Mouse (Mus musculus) forebrain, embryonic 14.5 days (tissue): Measurements from ENCODE around the gene Hnf4a. TPM values are rescaled to one million over a fixed set of nuclear protein-coding genes. Genes with fewer than 3 reads are reported as not detected.
"Not testable (repeated sequence)": the region's sequence is repeated elsewhere in the genome, so short reads cannot be mapped to it uniquely, and the experiment has no call there.

Experiments
- ATAC-seq: fragments of 200-750 bp; cut with Nextera tagmentation; 2 replicates; pipeline ENCODE4 v1.8.0; 2017; ENCODE audit warnings: mild to moderate bottlenecking, moderate library complexity
- DNase-seq: peaks from one replicate; pipeline ENCODE4 v3.0.0-alpha.2; 2015; ENCODE audit warnings: low spot score
- H3K27ac ChIP-seq: fragments of 300-500 bp; sonication (generic); 2 replicates; pipeline ENCODE4 v1.5.1; 2014; ENCODE audit warnings: low read depth, mild to moderate bottlenecking, control low read depth, low read length, moderate library complexity
- H3K27me3 ChIP-seq: fragments of 300-500 bp; sonication (generic); replicated peaks from 2 replicates; pipeline ENCODE4 v1.6.1; 2014; ENCODE audit warnings: low read length, control low read depth, mixed read lengths; ENCODE audit not compliant: control insufficient read depth, insufficient read depth
- H3K36me3 ChIP-seq: fragments of 300-500 bp; sonication (generic); 2 replicates; pipeline ENCODE4 v1.6.1; 2014; ENCODE audit warnings: low read length, control low read depth; ENCODE audit not compliant: control insufficient read depth, insufficient read depth
- H3K4me1 ChIP-seq: fragments of 300-500 bp; sonication (generic); 2 replicates; pipeline ENCODE4 v1.6.1; 2014; ENCODE audit warnings: antibody characterized with exemption, low read length, control low read depth; ENCODE audit not compliant: control insufficient read depth, insufficient read depth
- H3K4me2 ChIP-seq: fragments of 300-500 bp; sonication (generic); 2 replicates; pipeline ENCODE4 v1.6.1; 2014; ENCODE audit warnings: mild to moderate bottlenecking, control low read depth, low read length
- H3K4me3 ChIP-seq: fragments of 300-500 bp; sonication (generic); 2 replicates; pipeline ENCODE4 v1.5.1; 2014; ENCODE audit warnings: low read depth, low read length, control low read depth
- H3K9ac ChIP-seq: fragments of 300-500 bp; sonication (generic); 2 replicates; pipeline ENCODE4 v1.6.1; 2014; ENCODE audit warnings: mild to moderate bottlenecking, low read length, control low read depth, moderate library complexity
- H3K9me3 ChIP-seq: fragments of 300-500 bp; sonication (generic); replicated peaks from 2 replicates; pipeline ENCODE4 v1.6.1; 2016; ENCODE audit warnings: low read length, control low read depth, mixed read lengths; ENCODE audit not compliant: control insufficient read depth
- WGBS: fragments of 180-500 bp; shearing (Covaris S2); extraction: QIAGEN DNeasy Blood & Tissue Kit; methylation state at CpG from one replicate; pipeline ENCODE4 v1.1.7; 2014; 5-methylcytosine and 5-hydroxymethylcytosine counted together
- polyA plus RNA-seq: library from polyadenylated mRNA; unstranded; fragments of >200 nt; fragmentation: Nextera tagmentation; extraction: Ambion mirVana; gene quantifications from 2 replicates; pipeline ENCODE4 v1.2.1, GENCODE M21; 2014

The Hnf4a gene
- polyA plus RNA-seq, 1 experiment from 2014 or later = not detected

DNA sequence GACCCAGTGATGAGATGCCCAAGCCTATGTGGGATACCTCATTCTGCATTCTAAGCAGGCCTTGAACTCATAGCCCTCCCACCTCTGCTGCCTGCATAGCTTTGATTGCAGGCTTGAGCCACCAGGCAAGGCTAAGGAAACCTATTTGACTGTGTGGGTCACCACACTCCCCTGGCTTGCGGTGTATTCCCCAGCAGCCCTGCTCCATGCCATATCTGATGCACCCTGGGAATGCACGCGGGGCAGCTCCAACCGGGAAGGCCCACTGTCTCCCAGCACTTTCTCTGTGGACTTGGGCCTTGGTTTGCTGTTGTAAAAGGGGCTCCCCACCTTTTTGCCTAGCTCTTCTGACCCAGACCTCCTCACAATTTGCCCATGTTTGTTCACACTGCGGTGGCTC is 106.6 kb downstream of the Hnf4a start:
- DNase-seq = no peak
- H3K36me3 ChIP-seq = peaks cover 79% of the 10 kb centered on the region

DNA sequence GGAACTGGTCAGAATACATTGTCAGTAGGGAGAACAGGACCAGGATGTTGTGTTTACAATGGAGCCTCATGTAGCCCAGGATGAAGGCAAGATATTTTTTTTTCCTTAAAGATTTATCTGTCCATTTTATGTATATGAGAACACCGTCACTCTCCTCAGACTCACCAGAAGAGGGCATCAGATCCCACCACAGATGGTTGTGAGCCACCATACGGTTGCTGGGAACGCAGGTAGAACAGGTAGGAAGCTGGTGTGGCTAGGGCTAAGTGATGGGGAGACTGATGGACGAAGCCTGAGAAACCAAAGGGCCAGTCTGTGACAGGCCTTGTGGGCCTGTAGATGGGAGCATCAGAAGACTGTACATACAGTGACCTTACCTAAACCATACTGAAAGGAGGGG is 107.4 kb downstream of the Hnf4a start:
- Histone ChIP-seq H3K27ac (no peak overlapping the region), H3K27me3 (no peaks in the 10 kb centered on the region), H3K4me1 (no peaks in the 10 kb centered on the region), H3K9ac (no peak overlapping the region), H3K9me3 (no peaks in the 10 kb centered on the region), H3K36me3 (peaks cover 87% of the 10 kb centered on the region), H3K4me3 (no peak overlapping the region), H3K4me2 (no peak overlapping the region)
- 89% methylated on average over 4 of the region's 4 CpGs for WGBS
- DNase-seq (no peak), ATAC-seq (no peak)

More for the DNA sequence above, 106.6 kb downstream of the Hnf4a start:
- H3K4me1 ChIP-seq = no peaks in the 10 kb centered on the region
- no peaks in the 10 kb centered on the region for H3K27me3 ChIP-seq
- H3K4me2 ChIP-seq = no peak overlapping the region
- H3K4me3 ChIP-seq = no peak overlapping the region
- 100% methylated on average over 5 of the region's 5 CpGs for WGBS
- no peaks in the 10 kb centered on the region for H3K9me3 ChIP-seq
- H3K9ac ChIP-seq = no peak overlapping the region
- H3K27ac ChIP-seq = no peak overlapping the region
- ATAC-seq = no peak

- Histone ChIP-seq H3K9ac (no peak overlapping the region), H3K4me3 (no peak overlapping the region), H3K27me3 (no peaks in the 10 kb centered on the region), H3K36me3 (peaks cover 88% of the 10 kb centered on the region), H3K27ac (no peak overlapping the region), H3K9me3 (no peaks in the 10 kb centered on the region), H3K4me2 (no peak overlapping the region), H3K4me1 (no peaks in the 10 kb centered on the region)
- 94% methylated on average over 9 of the region's 9 CpGs for WGBS
- ATAC-seq (no peak), DNase-seq (no peak)
Measured at GRCm38 (mm10) chr2:163615401-163615800, 108.8 kb downstream of the Hnf4a start.

GRCm38 (mm10) chr2:163615906-163616651 is 109.5 kb downstream of the Hnf4a start:
- Histone ChIP-seq H3K27me3 (no peaks in the 10 kb centered on the region), H3K4me3 (no peak overlapping the region), H3K4me2 (no peak overlapping the region), H3K9ac (no peak overlapping the region), H3K4me1 (no peaks in the 10 kb centered on the region), H3K36me3 (peaks cover 90% of the 10 kb centered on the region), H3K27ac (no peak overlapping the region), H3K9me3 (no peaks in the 10 kb centered on the region)
- ATAC-seq (no peak), DNase-seq (no peak)
- WGBS = 91% methylated on average over 4 of the region's 4 CpGs

GRCm38 (mm10) chr2:163616652-163617227 is 110.1 kb downstream of the Hnf4a start:
- ATAC-seq = no peak
- Histone ChIP-seq H3K27ac (no peak overlapping the region), H3K9me3 (no peaks in the 10 kb centered on the region), H3K27me3 (no peaks in the 10 kb centered on the region), H3K4me3 (no peak overlapping the region), H3K9ac (no peak overlapping the region), H3K4me1 (no peaks in the 10 kb centered on the region), H3K4me2 (no peak overlapping the region), H3K36me3 (peaks cover 92% of the 10 kb centered on the region)
- no peak for DNase-seq
- 86% methylated on average over 3 of the region's 3 CpGs for WGBS

- Histone ChIP-seq H3K9ac (no peak overlapping the region), H3K27me3 (no peaks in the 10 kb centered on the region), H3K4me2 (no peak overlapping the region), H3K9me3 (no peaks in the 10 kb centered on the region), H3K4me3 (no peak overlapping the region), H3K27ac (no peak overlapping the region), H3K4me1 (no peaks in the 10 kb centered on the region), H3K36me3 (peaks cover 90% of the 10 kb centered on the region)
- 78% methylated on average over 3 of the region's 3 CpGs for WGBS
- DNase-seq (no peak), ATAC-seq (no peak)
Measured at GRCm38 (mm10) chr2:163617232-163617863, 110.7 kb downstream of the Hnf4a start.

GRCm38 (mm10) chr2:163617874-163618273 is 111.3 kb downstream of the Hnf4a start:
- Histone ChIP-seq H3K27ac (no peak overlapping the region), H3K27me3 (no peaks in the 10 kb centered on the region), H3K4me1 (no peaks in the 10 kb centered on the region), H3K9ac (no peak overlapping the region), H3K4me3 (no peak overlapping the region), H3K4me2 (no peak overlapping the region), H3K9me3 (no peaks in the 10 kb centered on the region), H3K36me3 (peaks cover 90% of the 10 kb centered on the region)
- DNase-seq (no peak), ATAC-seq (no peak)
- WGBS = 93% methylated on average over 4 of the region's 4 CpGs

DNA sequence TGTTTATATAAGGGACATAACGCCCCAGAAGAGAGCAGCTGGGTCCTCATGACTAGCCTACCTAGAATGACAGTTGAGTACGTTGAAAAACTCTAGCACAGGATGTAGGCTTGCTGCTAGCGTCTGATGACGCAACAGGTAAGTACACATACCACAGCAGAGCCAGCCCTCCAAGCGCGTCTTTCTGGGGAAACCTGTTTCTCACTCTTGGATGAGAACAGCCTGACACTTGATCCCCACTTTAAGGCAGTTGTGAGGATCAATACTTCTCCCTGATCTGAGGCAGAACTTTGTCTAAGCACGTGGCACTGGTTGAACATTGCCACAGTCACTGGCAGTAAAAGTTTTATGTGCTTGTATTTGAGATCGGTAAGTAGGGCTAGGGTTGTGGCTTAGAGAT is 113.8 kb downstream of the Hnf4a start:
- WGBS = 93% methylated on average over 8 of the region's 8 CpGs
- Histone ChIP-seq H3K4me3 (no peak overlapping the region), H3K9me3 (no peaks in the 10 kb centered on the region), H3K4me2 (no peak overlapping the region), H3K4me1 (no peaks in the 10 kb centered on the region), H3K36me3 (peaks cover 86% of the 10 kb centered on the region), H3K27me3 (no peaks in the 10 kb centered on the region), H3K9ac (no peak overlapping the region), H3K27ac (no peak overlapping the region)
- DNase-seq (no peak), ATAC-seq (no peak)

- ATAC-seq, H3K27me3 ChIP-seq, H3K4me2 ChIP-seq, H3K9ac ChIP-seq, H3K4me3 ChIP-seq, H3K27ac ChIP-seq, H3K4me1 ChIP-seq, DNase-seq, H3K9me3 ChIP-seq: not testable (repeated sequence)
- peaks cover 89% of the 10 kb centered on the region for H3K36me3 ChIP-seq
- WGBS = 90% methylated on average over 3 of the region's 3 CpGs
Measured at GRCm38 (mm10) chr2:163621401-163621800, 114.8 kb downstream of the Hnf4a start.
